Mouse (Mus musculus) ovary, postnatal 10 days (tissue): Measurements from ENCODE around the gene Cuedc1.

ENCODE experiments used
- DNase-seq: peaks from one replicate; pipeline ENCODE4 v3.0.0; 2022; ENCODE audit warnings: low spot score

The Cuedc1 gene

DNA sequence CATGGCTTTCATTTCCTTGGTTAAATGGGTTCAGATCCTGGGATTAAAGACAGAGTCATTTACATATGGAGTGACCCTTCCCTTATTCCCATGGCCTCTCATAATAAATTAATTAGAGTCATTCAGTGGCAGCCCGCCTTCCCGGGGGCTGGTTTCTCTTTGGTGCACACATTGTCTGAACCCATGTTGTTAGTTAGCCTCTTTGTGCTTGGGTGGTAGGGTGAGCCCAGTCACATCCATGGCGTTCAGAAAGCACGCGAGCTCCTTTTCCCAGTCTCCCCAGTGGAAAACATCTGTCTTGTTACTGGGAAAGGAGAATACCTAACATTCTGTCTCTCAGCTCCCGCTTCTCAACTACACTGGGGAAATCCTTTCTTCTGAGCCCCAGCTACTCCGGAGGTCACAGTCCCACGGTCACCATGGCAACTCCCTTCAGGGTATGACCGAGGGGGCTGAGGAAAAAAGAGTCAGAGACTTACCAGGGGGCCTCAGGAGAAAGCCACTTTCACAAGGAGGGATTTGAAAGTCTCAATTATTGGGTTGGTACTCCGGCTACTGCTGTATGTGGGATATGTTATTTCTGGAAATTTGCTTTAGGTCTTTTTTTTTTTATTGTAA, 143.0 kb downstream of the Cuedc1 start:
- DNase-seq, result no peak

- no peak for DNase-seq
Observed at GRCm38 (mm10) chr11:88241468-88242301, 143.8 kb downstream of the Cuedc1 start.
